Mouse (Mus musculus) myocyte (in vitro differentiated cells): ENCODE measurements at regions not wholly inside any gene's neighbourhood (a gene's known extent, or its start where the extent isn't known, plus 50 kb on each side); places are given as distances from the start of the nearest gene placed in this dataset.

Source experiments
- MAX ChIP-seq: IDR thresholded peaks from one replicate; pipeline ENCODE4 v1.6.1; 2011; ENCODE audit warnings: low read depth, mild to moderate bottlenecking, control low read depth
- POLR2A ChIP-seq: IDR thresholded peaks from one replicate; pipeline ENCODE4 v1.6.1; 2011; ENCODE audit warnings: low read depth, mild to moderate bottlenecking, control low read depth, moderate library complexity; ENCODE audit not compliant: insufficient read length
- REST ChIP-seq: IDR thresholded peaks from one replicate; pipeline ENCODE4 v1.6.1; 2011; ENCODE audit warnings: mild to moderate bottlenecking, control low read depth, moderate library complexity; ENCODE audit not compliant: insufficient read depth, insufficient read length

- TF ChIP-seq POLR2A (no peak), MAX (no peak), REST (no peak)
Measured at GRCm38 (mm10) chr4:62882276-62882675, 83.1 kb upstream of the Zfp618 start.
